Mouse (Mus musculus): ENCODE results near the gene Olfr1396.
"Not testable (repeated sequence)": the region's sequence is repeated elsewhere in the genome, so short reads cannot be mapped to it uniquely, and the experiment has no call there.

The Olfr1396 gene

DNA sequence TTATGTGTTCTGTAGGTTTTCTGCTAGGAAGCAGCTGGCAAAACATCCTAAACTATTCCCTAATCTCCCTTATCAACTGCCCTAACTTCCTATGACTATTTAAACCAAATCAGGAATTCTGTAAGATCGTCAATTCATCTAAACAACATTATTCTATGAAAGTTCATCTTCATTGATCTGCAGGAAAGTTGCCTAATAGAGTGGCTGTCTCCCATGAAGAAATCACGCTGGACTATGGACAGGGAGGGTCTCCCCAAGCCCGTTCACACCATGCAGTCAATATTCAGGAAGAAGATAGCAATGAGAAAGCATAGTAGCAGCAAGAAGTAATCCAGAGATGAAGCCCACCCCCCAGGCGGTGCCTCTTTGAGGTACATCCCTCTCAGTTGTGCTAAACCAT is 23.5 kb downstream of the Olfr1396 start:
- DNase-seq (ENCODE audit: extremely low read depth, insufficient read length, low spot score): no peak

DNA sequence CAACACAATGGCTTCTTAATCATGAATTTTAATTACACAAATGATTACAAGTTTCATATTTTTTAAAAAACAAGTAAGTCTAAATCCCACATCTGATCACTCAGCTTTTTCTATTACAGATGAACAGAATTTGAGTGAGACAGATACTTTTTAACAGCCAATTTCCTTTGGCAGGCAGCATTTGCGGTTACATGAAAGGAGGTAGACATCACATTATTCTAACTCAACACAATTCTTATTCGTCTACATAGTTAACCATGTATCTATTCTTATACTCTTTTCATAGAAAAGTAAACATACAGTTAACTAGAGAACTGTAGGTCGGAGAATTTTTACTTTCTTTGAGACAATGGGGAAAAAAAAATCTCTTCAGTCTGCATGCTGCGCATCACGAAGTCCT is 24.1 kb downstream of the Olfr1396 start:
- no peak for DNase-seq (ENCODE audit: extremely low read depth, insufficient read length, low spot score)

DNA sequence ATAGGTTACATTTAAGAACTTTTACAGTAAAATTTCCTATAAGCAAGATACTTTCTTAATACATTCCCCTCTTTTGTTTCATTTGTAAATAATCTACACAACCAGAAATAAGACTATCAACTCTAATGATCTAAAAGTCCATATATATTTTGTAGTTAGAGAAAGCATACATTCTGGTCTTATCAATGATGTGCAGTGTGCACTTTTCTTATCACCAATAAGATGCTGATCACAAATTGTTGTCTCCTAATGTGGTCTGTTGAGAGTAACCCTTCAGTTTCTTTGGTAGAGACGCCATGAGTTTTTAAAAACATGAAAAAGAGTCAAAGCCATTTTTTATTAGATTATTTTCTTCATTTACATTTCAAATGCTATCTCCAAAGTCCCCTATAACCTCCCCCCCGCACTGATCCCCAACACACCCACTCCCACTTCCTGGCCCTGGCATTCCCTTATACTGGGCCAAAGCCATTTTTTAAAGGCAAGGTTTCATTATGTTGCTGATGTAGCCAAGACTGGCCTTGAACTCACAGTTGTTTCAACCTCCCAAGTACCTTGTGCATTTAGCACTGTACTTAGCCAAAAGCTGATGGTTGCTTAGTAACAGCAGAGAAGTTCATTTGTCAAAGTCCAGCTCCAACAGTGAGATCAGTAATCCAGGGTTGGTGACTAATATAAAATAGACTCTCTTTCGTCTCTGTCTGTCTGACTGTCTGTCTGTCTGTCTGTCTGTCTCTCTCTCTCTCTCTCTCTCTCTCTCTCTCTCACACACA is 24.8 kb downstream of the Olfr1396 start:
- DNase-seq (ENCODE audit: extremely low read depth, insufficient read length, low spot score): no peak

DNA sequence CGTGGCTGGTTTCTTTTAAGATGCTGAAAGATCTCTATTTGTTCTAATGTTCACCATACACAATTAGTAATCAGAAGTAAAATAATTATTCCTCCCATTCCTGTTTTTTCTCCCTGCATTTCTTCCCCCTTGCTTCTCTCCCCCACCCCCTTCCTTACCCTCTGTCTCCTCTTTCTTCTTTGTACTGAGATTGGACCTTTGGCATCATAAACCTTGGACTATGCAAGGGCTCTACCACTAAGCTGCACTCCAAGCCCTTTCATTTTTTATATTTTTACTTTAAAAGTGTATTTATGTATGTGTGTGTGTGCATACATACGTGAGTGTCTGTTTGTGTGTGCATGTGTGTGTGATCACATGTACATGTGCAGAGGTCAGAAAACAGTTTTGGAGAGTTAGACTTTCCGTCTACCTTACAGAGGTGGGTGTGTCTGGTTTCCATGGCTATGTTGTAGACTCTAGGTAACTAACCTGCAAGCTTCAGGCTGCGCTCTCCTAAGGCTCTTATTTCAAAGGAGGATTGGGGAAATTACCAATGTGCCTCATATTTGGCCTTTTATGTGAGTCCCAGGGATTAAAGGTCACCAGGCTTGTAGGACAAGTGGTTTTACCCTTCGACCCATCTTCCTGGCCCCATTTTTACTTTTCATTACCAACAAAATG is 25.6 kb downstream of the Olfr1396 start:
- DNase-seq (ENCODE audit: extremely low read depth, insufficient read length, low spot score): no peak

DNA sequence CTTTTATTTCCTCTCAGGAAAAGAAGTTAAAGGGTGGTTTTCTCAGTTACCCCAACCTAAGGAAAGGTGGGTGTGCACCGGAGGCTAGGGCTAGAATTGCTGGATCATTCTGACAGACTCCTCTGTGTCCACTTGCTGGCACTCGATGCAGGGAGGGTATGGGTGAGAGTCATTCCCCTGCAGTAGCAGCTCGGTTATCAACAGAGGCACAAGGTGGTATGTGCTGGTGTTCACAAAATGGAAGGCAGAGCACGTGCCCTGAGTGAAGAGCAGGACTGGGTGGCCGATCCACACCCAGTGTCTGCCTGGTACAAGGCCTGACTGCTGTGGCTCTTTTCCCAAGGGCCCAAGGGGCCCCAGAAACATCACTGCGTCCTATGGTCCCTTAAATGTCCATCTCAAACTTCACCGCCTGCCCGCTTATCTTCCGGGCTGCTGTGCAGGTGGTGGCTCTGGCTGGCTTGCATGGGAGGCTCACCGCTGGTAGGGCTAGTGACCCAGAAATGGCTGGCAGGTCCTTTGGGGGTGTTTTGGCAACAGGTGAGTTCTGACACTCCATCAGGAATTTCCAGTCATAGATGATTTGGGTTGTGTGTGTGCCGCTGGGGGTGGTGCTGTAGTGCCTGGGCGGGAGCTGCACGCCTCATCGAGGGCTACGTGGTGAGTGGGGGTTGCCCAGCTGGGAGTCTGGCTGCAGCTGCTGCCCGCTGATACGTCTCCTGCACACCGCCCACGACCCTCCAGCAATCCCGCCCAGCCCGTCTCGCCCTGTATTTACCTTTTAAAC is 26.7 kb downstream of the Olfr1396 start:
- peak; percentile 17 for DNase-seq (ENCODE audit: extremely low read depth, insufficient read length, low spot score)

DNA sequence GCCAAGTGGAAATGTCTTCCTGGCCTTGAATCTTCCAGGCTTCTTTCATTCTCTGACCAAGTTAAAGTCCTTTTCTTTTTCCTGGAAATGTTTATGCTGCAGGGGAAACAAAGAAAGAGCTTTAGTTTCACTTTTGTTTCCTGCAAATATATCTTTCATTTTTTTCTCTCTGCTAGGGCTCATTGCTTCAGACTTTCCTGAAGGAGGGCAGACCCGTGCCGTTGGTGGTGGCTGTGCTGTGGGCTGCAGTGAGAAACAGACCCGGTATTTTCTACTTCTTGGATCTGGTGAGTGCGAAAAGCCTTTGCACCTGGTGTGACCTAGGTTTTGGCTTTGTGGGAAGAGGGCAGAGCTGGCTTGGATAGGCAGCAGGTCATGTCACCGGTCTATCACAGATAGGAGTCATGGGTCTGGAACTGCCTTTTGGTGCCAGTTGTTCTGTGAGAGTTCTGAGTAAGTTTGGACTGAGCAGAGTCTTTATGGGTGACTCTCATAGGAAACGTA is 27.8 kb downstream of the Olfr1396 start:
- no peak for DNase-seq (ENCODE audit: extremely low read depth, insufficient read length, low spot score)

DNA sequence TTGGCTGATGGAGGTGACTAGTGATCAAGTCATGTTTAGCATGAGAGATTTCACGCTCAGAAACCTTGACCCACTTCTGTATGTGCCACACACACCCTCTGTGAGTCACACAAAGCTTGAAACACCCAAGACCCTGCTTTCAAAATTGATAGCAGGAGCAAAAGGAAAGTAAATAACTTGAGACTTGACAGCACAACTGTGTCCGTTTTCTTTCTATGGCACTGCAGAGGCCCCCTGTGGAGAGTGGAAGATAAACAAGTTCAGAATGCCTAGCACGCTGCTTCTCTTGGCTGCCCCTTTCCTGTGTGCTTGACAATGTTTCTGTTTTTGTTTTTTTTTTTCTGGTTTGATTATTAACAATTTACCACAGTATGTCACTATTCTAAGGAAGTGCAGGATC is 29.8 kb downstream of the Olfr1396 start:
- no peak for DNase-seq (ENCODE audit: extremely low read depth, insufficient read length, low spot score)

DNA sequence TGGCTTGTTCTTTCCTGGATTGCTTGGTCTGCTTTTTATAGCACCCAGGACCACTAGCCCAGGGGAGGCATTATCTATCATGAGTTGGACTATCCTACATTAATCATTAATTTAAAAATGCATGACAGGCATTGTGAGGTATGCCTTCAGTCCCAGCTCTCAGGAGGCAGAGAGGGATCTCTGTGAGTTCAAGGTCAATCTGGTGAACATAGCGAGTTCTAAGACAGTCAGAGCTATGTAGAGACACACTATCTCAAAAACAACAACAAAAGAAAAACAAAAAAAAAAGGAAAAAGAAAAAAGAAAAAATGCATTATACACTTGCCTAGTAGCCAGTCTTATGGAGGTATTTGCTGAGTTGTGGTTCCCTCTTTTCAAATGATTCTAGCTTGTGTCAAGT is 30.3 kb downstream of the Olfr1396 start:
- no peak for DNase-seq (ENCODE audit: extremely low read depth, insufficient read length, low spot score)

DNA sequence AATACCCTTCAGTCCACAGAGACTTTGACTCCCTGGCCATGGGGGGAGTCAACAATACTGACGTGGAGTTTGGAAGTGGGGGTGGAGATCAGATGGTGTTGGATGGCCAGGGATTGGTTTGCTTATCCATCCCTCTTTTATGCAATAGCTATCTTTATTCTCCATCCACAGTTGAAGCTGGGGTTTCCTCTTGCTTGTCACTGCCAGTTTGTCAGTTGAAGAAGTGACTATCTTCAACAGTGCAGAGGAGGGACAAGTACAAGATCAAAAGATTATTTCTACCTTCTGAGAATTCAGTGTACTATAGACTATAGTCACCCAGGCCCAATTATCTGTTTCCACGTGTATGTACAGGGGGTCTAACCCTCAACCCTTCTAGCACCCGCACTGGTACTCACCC is 30.9 kb downstream of the Olfr1396 start:
- DNase-seq (ENCODE audit: extremely low read depth, insufficient read length, low spot score): no peak

DNA sequence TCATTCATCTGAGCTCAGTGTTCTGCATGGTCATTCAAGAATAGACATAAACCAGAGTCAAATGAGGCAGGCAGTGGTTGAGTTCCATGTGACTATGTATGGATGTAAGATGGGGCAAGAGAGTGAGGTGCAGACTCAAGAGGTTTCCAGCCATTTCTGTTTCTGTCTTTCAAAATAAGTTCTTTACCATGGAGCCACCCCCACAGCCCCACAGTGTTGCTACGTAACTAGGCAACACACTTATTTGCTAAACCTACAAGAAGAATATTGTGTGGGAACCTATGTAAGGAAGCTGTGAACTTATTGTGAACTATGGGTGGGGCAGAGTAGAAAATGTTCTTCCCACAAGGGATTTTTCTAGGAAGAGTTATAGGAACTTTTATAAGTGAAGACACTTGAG is 31.5 kb downstream of the Olfr1396 start:
- no peak for DNase-seq (ENCODE audit: extremely low read depth, insufficient read length, low spot score)

DNA sequence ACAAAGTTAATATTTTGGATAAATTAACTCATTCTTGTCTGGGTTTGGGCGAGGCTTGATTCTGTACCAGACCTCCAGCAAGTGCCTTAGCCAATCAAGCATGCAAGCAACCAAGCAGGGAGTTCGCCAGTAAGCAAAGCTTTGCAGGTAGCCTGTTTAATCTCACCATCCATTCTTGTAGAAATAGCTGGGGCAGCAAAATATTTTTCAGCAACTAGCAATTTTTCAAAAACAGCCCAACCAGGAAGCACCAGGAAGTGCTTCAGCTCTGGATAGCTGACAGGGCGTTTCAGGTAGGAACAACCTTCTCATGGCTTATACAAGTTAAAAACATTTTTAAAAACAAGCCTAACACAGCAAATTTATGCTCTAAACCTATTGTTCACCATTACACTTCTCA is 32.8 kb downstream of the Olfr1396 start:
- no peak for DNase-seq (ENCODE audit: extremely low read depth, insufficient read length, low spot score)

DNA sequence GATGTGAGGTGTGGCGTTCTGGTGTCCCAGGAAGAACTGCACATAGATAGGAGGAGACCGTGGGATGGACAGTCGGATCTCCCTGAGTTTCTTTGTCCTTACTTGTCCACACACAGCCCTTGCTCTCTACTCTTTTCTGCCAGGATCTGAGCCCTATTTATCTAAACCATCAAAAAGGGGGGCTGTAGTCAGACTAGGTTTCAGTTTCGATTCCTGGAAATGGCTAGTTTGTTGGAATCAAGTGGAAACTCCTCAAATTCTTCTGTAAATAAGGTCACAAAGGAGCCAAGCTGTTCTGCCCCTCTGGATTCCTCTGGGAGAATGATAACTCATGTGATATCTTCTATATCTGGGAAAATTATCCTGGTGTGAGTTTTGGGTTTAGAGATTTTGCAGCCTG is 33.3 kb downstream of the Olfr1396 start:
- DNase-seq (ENCODE audit: extremely low read depth, insufficient read length, low spot score): no peak

DNA sequence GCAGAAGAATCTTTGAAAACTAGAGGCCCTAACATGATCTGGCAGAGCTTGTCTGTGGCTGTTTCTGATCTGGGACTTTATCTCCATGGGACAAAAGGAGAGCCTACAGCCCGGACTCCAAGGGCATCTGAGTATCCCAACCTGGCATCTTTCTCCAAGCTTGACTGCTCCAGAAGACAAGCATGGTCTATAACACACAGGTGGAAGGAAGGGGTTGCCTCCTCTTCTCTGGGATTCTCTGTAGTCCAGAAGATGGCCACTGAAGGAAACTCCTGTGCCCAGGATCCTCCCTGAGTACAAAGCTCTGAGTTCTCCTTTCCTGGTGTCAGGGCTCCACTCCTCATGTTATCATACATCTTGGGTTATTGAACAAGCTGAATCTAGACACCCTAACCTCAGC is 34.0 kb downstream of the Olfr1396 start:
- DNase-seq (ENCODE audit: extremely low read depth, insufficient read length, low spot score): no peak

DNA sequence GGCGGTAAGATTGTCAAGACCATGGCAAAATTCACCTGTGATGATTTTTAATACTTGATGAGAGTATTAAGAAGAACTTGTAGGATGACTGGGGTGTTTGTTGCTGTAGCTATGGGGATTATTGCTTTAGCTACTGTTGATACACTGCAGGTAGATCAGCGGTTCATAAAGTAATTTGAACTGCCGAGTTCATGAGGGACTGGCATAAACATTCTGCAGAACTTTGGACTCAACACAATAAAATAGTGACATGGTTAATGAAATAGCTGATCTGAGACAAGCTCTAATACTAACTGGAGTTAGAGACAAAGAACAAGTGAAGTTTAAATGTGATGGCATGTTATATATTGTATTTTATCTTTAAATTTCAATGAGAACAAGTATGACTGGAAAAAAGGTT is 36.0 kb downstream of the Olfr1396 start:
- DNase-seq (ENCODE audit: extremely low read depth, insufficient read length, low spot score): no peak

DNA sequence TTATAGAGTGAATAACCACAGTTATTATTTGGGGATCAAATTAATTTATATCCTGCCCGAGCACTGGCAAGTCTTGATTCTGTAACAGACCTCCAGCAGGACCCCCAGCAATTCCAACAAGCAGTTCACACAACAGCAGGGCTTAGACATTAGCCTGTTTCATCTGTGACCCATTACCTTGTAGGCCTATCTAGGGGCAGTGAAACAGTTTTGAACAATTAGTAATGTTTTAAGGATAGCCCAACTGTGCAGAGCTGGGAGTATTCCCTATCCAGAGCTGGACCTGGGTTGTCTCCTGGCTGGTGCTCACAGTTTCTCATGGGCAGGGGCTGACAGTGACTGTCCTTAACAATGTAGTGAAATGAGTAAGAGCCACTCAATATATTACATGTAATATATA is 37.7 kb downstream of the Olfr1396 start:
- DNase-seq (ENCODE audit: extremely low read depth, insufficient read length, low spot score): no peak

DNA sequence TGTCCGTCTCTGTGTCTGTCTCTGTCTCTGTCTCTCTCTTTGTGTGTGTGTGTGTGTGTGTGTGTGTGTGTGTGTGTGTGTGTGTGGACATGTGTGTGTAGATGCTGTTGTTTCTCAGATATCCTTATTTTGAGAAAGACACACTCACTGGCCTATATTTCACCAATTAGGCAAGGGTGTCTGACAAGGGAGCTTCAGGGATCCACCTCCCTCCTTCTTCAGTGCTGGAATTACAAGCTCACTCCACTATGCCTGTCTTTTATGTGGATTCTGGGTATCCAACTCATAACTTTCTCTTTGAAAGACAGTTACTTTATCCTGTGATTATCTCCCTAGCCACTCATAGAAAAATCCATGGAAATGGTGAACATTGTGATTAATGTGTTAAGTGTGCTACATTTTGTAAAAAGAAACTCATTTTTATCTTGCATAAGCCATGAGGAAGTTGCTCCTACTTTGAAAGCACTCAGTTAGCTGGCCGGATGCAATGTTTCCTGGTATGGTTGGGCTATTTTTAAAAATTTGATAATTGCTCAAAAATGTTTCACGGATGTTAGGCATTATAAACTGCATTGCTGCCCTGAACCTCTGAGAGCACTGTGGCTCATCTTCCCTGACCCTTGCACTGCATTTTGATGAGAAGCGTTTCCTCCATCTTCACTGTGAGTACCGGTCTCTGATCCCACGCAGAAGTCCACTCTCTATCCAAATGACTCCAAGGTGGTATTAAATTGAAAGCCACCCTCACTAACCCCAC is 38.5 kb downstream of the Olfr1396 start, which contains the start of gene Ifi47:
TSS of gene Ifi47 (plus strand) at position 587 of the 757 bp plus-strand sequence.
- not testable (repeated sequence) for DNase-seq (ENCODE audit: extremely low read depth, insufficient read length, low spot score)

DNA sequence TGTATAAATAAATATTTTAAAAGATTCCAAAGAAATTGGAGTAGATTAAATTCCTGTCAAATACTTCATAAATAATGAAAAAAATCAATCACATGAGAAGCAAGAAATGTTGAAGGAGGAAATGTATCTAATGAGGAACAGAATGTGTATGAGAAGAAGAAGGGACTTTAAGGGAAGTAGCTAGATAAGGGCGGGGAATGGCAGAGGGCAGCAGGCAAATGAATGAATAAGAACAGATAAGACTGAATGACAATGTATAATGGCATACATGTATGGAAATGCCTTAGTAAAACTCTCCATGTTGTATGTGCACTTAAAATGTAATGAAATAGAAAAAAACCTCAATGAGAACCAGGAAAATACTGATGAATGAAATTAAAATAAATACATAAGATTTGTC is 46.3 kb downstream of the Olfr1396 start:
- no peak for DNase-seq (ENCODE audit: extremely low read depth, insufficient read length, low spot score)

DNA sequence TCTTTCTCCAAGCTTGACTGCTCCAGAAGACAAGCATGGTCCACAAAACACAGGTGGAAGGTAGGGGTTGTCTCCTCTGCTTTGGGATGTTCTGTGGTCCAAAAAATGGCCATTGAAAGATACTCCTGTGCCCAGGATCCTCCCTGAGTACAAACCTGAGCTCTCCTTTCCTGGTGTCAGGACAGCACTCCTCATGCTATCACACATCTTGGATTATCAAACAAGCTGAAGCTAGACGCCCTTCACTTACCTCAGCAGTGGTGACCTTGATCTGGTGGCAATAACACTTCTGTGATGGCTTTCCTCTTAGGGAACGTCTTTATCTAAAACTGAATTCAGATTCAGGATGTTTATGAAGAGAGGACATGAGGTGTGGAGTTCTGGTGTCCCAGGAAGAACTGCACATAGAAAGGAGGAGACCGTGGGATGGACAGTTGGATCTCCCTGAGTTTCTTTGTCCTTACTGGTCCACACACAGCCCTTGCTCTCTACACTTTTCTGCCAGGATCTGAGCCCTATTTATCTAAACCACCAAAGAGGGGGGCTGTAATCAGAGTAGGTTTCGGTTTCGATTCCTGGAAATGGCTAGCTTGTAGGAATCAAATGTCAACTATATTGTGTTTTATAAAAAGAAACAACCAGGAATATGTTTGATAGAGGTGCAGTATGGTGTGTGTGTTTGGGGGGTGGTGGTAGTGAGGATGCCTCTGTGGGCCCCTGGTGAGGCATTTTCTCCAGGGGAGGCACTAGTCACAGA is 50.8 kb downstream of the Olfr1396 start, which contains the start of gene Tgtp2:
TSS of gene Tgtp2 (minus strand) at position 494 of the 757 bp plus-strand sequence.
- DNase-seq (ENCODE audit: extremely low read depth, insufficient read length, low spot score): not testable (repeated sequence)

DNA sequence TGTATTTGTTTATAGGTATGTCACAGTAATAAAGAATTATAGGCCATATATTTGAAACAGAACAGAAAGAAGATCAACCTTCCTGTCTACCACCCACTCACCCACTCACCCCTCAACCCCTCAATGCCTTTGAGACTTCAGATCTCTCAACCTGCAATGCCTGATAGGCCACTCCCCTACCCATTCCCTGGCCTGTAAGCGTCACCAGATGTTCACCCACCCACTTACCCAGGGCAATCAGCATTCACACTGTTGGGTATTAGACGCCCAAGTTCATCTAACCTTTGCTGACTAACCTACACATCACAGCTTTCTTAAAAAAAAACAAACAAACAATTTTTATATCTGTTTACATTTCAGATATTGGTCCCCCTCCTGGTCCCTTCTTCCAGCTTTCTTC is 52.8 kb downstream of the Olfr1396 start:
- not testable (repeated sequence) for DNase-seq (ENCODE audit: extremely low read depth, insufficient read length, low spot score)

DNA sequence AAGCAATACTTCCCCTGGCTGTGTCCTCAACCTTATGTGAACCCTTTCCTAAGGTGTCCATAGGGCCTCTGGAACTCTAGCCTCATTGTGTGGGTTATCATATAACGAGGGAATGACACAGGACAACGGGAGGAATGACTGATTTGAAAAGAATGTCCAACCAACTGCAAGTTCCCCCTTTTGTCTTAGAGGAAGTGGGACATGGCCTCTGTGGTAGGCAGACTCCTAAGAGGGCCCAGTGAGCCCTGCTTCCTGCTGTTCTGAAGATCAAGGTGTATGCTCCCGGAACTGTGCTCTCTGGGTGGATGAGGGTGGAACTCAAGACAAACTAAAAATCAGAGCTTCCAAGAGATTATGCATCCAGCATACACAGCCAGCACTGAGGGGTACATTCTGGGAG is 54.6 kb downstream of the Olfr1396 start:
- not testable (repeated sequence) for DNase-seq (ENCODE audit: extremely low read depth, insufficient read length, low spot score)
